Mouse (Mus musculus) hindbrain, embryonic 10.5 days (tissue): ENCODE measurements around the gene Slc6a3. TPM values are rescaled to one million over a fixed set of nuclear protein-coding genes. Genes with fewer than 3 reads are reported as not detected.

ENCODE experiments used
- DNase-seq: peaks from one replicate; pipeline ENCODE4 v3.0.0-alpha.2; 2017; ENCODE audit warnings: low spot score
- H3K27ac ChIP-seq: fragments of 300-500 bp; sonication (generic); 2 replicates; pipeline ENCODE4 v1.5.1; 2016; ENCODE audit warnings: mild to moderate bottlenecking, moderate library complexity
- H3K27me3 ChIP-seq: fragments of 300-500 bp; sonication (generic); 2 replicates; pipeline ENCODE4 v1.6.1; 2016; ENCODE audit warnings: mild to moderate bottlenecking; ENCODE audit not compliant: poor library complexity, insufficient read depth, severe bottlenecking
- H3K36me3 ChIP-seq: fragments of 300-500 bp; sonication (generic); 2 replicates; pipeline ENCODE4 v1.6.1; 2016; ENCODE audit warnings: mild to moderate bottlenecking, moderate library complexity
- H3K4me1 ChIP-seq: fragments of 300-500 bp; sonication (generic); replicated peaks from 2 replicates; pipeline ENCODE4 v1.6.1; 2016; ENCODE audit warnings: mild to moderate bottlenecking
- H3K4me3 ChIP-seq: fragments of 300-500 bp; sonication (generic); 2 replicates; pipeline ENCODE4 v1.5.1; 2016; ENCODE audit warnings: mild to moderate bottlenecking, moderate library complexity
- H3K9me3 ChIP-seq: fragments of 300-500 bp; sonication (generic); 2 replicates; pipeline ENCODE4 v1.6.1; 2016; ENCODE audit warnings: mild to moderate bottlenecking, moderate library complexity
- WGBS: fragments of 180-500 bp; shearing (Covaris S2); methylation state at CpG from one replicate; pipeline ENCODE4 v1.1.7; 2016; 5-methylcytosine and 5-hydroxymethylcytosine counted together
- polyA plus RNA-seq: library from polyadenylated mRNA; unstranded; fragments of >200 nt; fragmentation: Nextera tagmentation; extraction: Ambion mirVana; gene quantifications from 2 replicates; pipeline ENCODE4 v1.2.1, GENCODE M21; 2016

The Slc6a3 gene
- polyA plus RNA-seq: 0.05 and 0.10 TPM in 2 replicates

- Histone ChIP-seq H3K27ac (no peak within 1 kb of the TSS), H3K9me3 (no peaks in the 10 kb centered on the region), H3K4me3 (peak within 1 kb of the TSS; percentile 57), H3K4me1 (peaks cover 12% of the 10 kb centered on the region), H3K27me3 (peaks cover 60% of the 10 kb centered on the region), H3K36me3 (no peaks in the 10 kb centered on the region)
- WGBS: under 1% methylated on average over 26 of the region's 26 CpGs
- peak; percentile 45 for DNase-seq
These were observed at the start of gene Slc6a3 for GRCm38 (mm10) chr13:73536403-73536821. Gene Slc6a3, plus strand, starts transcription at chr13:73536747.

DNA sequence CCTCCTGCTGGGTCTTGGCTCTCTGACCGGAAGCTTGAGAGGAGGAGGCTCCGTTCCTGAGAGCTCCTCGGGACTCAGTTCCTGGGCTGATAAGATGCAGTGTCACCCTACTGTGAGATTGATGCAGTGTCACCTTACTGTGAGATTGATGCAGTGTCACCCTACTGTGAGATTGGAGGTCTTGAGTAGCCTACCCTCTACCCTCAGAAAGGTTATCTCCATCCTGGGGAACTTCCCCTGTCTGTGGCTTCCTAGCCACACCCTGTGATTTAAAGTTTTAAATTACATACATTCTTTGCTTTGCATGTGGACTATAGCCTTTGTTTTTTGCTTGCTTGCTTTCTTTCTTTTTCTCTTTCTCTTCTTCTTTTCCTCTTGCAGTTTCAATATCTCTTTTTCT is 48.4 kb upstream of the Slc6a3 start:
- Histone ChIP-seq H3K36me3 (peaks cover 98% of the 10 kb centered on the region), H3K4me1 (0 out of 2 replicates have a peak, but pooled peaks cover 2% of the 10 kb centered on the region), H3K27me3 (no peaks in the 10 kb centered on the region), H3K27ac (no peak overlapping the region), H3K9me3 (peaks cover 5% of the 10 kb centered on the region; the same call in 1 of the 2 replicates), H3K4me3 (no peak overlapping the region)
- DNase-seq: no peak
- 72% methylated on average over 3 of the region's 3 CpGs for WGBS

GRCm38 (mm10) chr13:73488707-73489106 is 47.8 kb upstream of the Slc6a3 start:
- 90% methylated on average over 9 of the region's 9 CpGs for WGBS
- Histone ChIP-seq H3K4me3 (no peak overlapping the region), H3K27me3 (no peaks in the 10 kb centered on the region), H3K36me3 (peaks cover 98% of the 10 kb centered on the region), H3K9me3 (peaks cover 5% of the 10 kb centered on the region; the same call in 1 of the 2 replicates), H3K4me1 (0 out of 2 replicates have a peak, but pooled peaks cover 2% of the 10 kb centered on the region), H3K27ac (no peak overlapping the region)
- no peak for DNase-seq

DNA sequence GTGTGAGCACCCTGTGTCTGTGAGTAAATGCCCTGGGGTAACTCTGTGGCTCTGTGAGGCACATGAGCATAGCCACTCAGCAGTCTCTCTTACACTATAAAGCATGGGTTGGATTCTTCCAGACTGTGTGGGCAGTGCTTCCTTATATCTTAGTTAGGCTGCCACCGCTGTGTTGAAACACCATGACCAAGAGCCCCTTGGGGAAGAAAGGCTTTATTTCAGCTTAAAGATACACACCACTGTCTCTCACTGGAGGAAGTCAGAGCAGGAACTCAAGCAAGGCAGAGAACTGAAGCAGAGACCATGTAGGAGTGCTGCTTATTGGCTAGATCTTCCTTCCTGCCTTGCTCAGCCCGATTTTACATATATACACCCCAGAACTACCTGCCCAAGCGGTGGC is 46.6 kb upstream of the Slc6a3 start:
- Histone ChIP-seq H3K4me1 (no peaks in the 10 kb centered on the region), H3K4me3 (no peak overlapping the region), H3K27me3 (no peaks in the 10 kb centered on the region), H3K27ac (no peak overlapping the region), H3K36me3 (peaks cover 98% of the 10 kb centered on the region), H3K9me3 (peaks cover 5% of the 10 kb centered on the region; the same call in 1 of the 2 replicates)
- DNase-seq: no peak
- WGBS: 95% methylated on average over 3 of the region's 3 CpGs

DNA sequence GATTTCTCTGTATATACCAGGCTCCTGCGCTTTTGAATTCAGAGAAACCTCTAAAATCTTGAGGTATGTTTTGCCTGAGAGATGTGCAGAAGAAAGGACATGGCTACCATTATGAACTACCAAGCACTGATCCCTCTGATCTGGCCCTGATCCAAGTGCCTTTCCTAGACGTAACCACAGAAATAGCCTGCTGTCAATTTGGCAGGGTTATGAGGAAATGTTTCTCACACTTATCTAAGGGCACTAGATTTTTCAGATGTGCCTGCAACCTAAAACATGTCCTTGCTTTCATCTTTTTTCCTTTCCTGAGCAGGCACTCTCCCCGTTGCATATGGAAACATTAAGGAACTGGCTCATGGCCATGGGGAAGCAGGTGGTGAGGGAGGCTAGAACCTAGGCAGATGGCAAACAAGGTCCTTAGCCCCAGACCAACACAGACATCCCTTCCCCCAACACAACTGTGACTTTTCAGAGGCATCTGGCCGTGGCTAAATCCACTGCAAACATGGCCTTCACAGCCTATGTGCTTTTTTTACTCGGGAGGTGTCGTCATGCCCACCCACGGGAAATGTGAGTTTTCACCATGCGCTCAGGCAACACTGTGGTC is 45.9 kb upstream of the Slc6a3 start:
- Histone ChIP-seq H3K9me3 (peaks cover 5% of the 10 kb centered on the region; the same call in 1 of the 2 replicates), H3K4me1 (no peaks in the 10 kb centered on the region), H3K4me3 (no peak overlapping the region), H3K27me3 (no peaks in the 10 kb centered on the region), H3K27ac (no peak overlapping the region), H3K36me3 (peaks cover 98% of the 10 kb centered on the region)
- no peak for DNase-seq
- WGBS: 91% methylated on average over 8 of the region's 8 CpGs

- 91% methylated on average over 4 of the region's 4 CpGs for WGBS
- no peak overlapping the region for H3K4me3 ChIP-seq
- peaks cover 97% of the 10 kb centered on the region for H3K36me3 ChIP-seq
- H3K9me3 ChIP-seq: no peaks in the 10 kb centered on the region
- H3K4me1 ChIP-seq: no peaks in the 10 kb centered on the region
- DNase-seq: no peak
- H3K27ac ChIP-seq: no peak overlapping the region
- H3K27me3 ChIP-seq: no peaks in the 10 kb centered on the region
These were observed 43.4 kb upstream of the Slc6a3 start for GRCm38 (mm10) chr13:73493183-73493582.

- no peaks in the 10 kb centered on the region for H3K4me1 ChIP-seq
- no peaks in the 10 kb centered on the region for H3K27me3 ChIP-seq
- no peaks in the 10 kb centered on the region for H3K9me3 ChIP-seq
- no peak for DNase-seq
- no peak overlapping the region for H3K4me3 ChIP-seq
- peaks cover 97% of the 10 kb centered on the region for H3K36me3 ChIP-seq
- WGBS: 97% methylated on average over 9 of the region's 9 CpGs
- no peak overlapping the region for H3K27ac ChIP-seq
These were observed 42.0 kb upstream of the Slc6a3 start for GRCm38 (mm10) chr13:73494528-73494927.

DNA sequence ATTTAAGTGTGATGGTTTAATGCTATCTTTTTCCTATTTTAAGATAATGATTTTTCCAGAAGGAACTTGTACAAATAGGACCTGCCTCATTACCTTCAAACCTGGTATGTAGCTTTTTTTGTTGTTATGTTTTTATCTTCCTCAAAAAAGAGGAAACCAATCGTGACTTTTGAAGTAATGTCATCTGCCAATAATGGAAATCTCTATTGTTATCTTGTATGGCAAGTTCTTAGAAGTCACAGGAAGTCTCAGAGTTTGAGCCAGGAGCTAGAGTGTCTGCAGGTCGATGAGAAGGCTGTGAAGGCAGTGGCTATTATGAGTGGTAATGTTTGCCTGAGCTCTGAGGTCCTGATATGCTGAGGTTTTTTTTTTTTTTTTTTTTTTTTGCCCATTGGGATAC is 40.4 kb upstream of the Slc6a3 start:
- Histone ChIP-seq H3K27ac (no peak overlapping the region), H3K9me3 (no peaks in the 10 kb centered on the region), H3K4me1 (no peaks in the 10 kb centered on the region), H3K4me3 (no peak overlapping the region), H3K27me3 (no peaks in the 10 kb centered on the region), H3K36me3 (peaks cover 97% of the 10 kb centered on the region)
- 79% methylated on average over 2 of the region's 2 CpGs for WGBS
- no peak for DNase-seq

GRCm38 (mm10) chr13:73499893-73500604 is 36.5 kb upstream of the Slc6a3 start:
- Histone ChIP-seq H3K9me3 (no peaks in the 10 kb centered on the region), H3K27ac (peak overlapping the region; percentile 30; the same call in 1 of the 2 replicates), H3K27me3 (no peaks in the 10 kb centered on the region), H3K4me1 (no peaks in the 10 kb centered on the region), H3K4me3 (no peak overlapping the region), H3K36me3 (peaks cover 82% of the 10 kb centered on the region)
- no peak for DNase-seq
- WGBS: 81% methylated on average over 6 of the region's 6 CpGs

DNA sequence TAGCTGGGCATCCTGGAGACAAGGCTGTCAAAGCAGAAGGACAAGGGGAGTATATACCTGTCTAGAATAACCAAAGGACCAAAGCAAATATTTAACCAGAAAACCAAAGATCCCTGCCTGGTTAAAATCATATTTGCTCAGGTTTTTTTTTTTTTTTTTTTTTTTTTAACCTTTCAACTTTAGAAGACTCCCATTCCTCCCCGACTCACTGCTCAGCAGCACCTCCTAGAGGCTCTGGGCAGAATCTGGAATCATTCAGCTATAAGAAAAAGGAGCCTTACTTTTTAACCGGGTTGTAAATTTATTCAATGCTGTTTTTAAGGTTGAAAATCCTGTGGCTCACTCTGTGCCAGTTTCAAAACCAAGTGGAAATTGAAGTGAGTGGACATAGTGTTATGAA is 33.8 kb upstream of the Slc6a3 start:
- whole genome bisulfite sequencing: 77% methylated on average over 2 of the region's 2 CpGs
- peaks cover 80% of the 10 kb centered on the region for H3K36me3 ChIP-seq

GRCm38 (mm10) chr13:73505686-73506467 is 30.7 kb upstream of the Slc6a3 start:
- peak; percentile 70 for DNase-seq
- 70% methylated on average over 7 of the region's 7 CpGs for WGBS
- H3K4me3 ChIP-seq: no peak overlapping the region
- peaks cover 79% of the 10 kb centered on the region for H3K36me3 ChIP-seq
- no peaks in the 10 kb centered on the region for H3K4me1 ChIP-seq
- no peaks in the 10 kb centered on the region for H3K9me3 ChIP-seq
- no peaks in the 10 kb centered on the region for H3K27me3 ChIP-seq
- H3K27ac ChIP-seq: no peak overlapping the region

More for the DNA sequence above, 33.8 kb upstream of the Slc6a3 start:
- Histone ChIP-seq H3K9me3 (no peaks in the 10 kb centered on the region), H3K27me3 (no peaks in the 10 kb centered on the region), H3K4me3 (no peak overlapping the region), H3K27ac (no peak overlapping the region), H3K4me1 (no peaks in the 10 kb centered on the region)
- no peak for DNase-seq

- no peak for DNase-seq
- H3K36me3 ChIP-seq: peaks cover 83% of the 10 kb centered on the region
- no peak overlapping the region for H3K4me3 ChIP-seq
- H3K27ac ChIP-seq: no peak overlapping the region
- H3K4me1 ChIP-seq: no peaks in the 10 kb centered on the region
- H3K9me3 ChIP-seq: no peaks in the 10 kb centered on the region
- H3K27me3 ChIP-seq: no peaks in the 10 kb centered on the region
- 88% methylated on average over 8 of the region's 8 CpGs for WGBS
These were observed 27.6 kb upstream of the Slc6a3 start for GRCm38 (mm10) chr13:73508817-73509550.
